Mouse (Mus musculus) T-helper 2 cell (primary cell): ENCODE data around the gene Lcp1.
"Not testable (repeated sequence)": the region's sequence is repeated elsewhere in the genome, so short reads cannot be mapped to it uniquely, and the experiment has no call there.

ENCODE experiments used
- in situ Hi-C: fragments of 300-600 bp; cut with MboI, MseI; formaldehyde crosslinking; loops from one replicate; pipeline ENCODE4 v1.15.1; 2025; ENCODE audit warnings: high pct_unique_total_duplicates

Gene Lcp1

DNA sequence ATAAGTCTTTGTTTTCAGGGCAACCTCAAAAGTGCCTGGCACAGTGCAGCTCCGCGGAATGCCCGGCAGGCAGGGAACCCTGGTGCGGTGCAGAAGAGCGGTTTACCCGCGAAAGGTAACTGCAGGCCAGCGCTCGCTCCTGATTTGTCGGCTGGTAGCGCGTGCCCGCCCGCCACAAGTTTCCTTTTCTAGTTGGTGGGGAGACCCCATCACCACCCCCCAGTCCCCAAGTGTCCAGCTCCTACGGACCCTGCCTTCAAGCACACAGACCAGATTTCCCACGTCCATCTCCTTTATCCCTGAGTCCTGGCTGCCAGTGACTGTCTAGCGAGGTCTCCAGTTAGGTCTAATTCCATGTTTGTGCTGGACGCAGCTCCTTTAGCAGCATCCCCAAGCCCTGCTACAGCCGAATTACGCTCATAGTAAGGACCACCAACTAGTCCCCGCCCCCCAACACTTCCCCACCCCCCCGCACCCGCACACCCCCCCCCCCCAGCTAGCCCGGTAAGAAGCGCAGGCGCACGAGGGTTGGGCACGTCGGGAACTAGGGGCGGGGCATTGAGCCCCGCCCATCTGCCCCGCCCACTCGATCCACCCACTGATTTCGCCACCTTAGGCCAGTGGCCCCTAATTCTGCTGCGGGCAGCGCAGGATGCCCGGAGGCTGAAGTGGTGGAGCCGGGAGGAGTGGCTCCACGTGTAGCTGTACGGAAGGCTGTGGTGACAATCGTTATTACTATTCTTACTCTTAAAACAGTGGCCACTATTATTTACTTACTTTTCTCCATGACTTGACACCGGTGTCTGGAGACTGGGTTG, at the start of gene Lcp1, which contains the start of gene Lrrc63:
Gene Lcp1, plus strand, starts transcription at position 601 of the 818 bp plus-strand sequence.
Gene Lrrc63, minus strand, starts transcription at position 381 of the 818 bp plus-strand sequence.
- in situ Hi-C loops, result loop anchor here (5.0 kb wide), 1 partner anchor 42 kb away; no protein-coding TSS in a partner anchor

DNA sequence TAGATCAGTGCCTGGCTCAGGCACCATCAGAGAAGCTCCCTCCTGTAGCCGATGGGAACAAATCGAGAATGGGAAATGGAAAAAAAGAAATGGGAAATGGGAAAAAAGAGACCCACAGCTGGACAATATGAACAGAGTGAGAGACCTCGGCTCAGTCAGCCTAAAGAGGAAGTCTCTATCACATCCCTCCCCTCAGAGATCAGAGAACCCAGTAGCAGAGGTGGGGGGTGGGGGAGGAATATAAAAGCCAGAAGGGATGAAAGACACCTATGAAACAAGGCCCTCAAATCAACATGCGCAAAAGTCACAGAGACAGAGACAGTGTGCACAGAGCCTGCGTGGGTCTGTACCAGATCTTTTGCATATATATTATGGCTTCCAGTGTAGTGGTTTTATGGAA, 27.9 kb upstream of the Lcp1 start:
- in situ Hi-C loops, result no loop called here

DNA sequence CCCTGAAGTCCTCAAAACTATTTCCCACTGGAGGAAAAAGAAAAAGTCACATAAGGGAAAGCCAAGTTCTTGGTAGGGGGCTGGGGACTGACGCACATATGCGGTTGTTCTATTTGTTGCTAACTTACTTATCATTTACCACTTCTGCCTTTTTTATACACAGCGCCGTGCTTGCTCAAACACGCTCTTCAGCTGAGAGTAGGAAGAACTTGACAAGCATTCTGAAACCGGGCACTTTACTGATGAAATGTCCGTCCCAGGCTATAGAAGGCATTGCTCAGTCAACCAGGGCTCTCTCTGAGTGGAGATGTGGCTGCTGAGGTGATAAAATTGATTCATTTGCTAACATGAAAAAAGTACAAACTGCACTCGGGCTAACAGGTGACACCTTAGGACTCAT, 9.2 kb upstream of the Lcp1 start:
- in situ Hi-C loops, result no loop called here

DNA sequence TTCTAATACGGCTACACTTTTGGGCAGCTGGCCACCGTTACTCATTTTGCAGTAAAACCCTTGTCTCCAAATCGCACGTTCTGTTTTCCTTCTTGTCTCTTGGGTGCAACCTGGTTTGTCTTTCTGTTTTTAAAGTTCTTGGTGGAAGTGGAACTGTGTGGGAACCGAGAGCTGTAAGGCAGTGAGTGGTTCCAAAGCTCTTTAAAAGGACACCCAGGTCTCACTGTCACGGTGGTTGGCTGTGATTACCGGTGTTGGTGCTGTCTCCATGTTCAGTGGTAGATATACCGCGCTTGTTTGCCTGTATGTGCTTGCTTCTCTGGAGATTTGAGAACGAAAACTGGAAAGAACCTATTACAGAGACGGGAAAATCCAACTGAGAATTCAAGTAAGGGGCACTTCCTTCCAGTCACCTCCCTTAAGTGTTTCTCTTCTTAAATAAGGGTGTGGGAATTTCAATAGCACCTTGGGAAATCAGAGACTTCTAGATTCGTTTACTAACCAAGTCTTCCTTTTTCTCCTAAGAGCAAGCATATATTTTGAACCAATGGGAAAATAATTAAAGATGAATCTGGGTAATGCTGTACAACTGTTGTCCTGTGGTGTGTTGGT, 529 bp downstream of the Lcp1 start:
- in situ Hi-C loops, result loop anchor here (5.0 kb wide), 1 partner anchor 41 kb away; no protein-coding TSS in a partner anchor

DNA sequence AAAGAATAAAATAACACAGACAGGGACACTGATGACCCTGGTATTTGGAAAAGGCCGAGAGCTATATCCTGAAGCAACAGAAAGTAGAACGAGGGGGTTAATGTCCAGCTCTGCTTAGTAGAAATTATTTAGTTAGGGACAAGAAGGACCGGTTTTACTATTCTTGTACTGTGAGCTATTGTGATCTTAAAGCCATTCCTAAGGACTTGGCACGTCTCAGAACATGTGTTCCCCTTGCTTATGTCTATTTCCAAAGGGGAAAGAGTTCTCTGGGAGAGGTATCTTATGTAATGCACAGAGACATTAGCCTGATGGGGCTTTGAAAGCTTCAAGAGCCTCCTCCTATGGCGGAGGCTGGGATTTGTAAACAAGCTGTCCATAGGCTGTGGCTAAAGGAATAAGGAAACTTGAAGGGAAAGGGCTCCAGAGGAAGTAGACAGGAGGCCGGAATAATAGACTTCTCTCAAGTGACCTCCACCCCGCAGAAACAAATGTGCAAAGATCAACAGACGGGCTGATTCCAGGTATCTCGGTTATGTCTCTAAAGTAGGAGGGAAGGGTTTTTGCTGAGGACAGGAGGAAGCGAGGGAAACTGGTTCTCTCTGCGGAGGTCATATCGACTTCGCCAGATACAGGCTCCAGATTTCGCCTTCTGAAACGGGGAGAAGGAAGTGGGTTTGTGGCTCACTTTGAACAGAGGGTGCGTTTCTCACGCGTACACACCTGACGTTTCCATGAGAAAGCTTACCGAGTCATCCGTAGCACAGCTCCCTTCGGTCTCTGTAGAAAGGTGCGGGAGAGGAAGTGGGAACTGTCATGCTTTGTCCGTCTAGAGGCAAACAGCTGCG, 5.4 kb downstream of the Lcp1 start:
- in situ Hi-C loops, result no loop called here

DNA sequence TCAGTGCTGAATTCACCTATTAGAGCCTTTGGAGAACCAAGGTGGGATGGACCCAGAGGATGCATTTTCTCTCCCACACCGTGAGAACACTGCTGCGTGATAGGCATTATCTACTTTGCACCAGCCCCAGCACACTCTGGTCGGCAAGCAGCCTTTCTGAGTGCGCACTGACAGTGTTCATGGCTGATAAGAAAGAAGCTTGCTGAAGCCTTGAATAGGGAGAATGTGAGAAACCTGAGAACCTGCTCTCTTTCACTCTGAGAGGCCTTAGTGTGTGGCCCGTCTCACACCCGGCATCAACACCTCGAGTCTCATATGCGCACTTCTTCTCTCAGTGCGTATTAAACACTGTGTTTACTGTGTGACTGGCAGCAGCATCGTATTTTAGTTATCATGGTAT, 7.6 kb downstream of the Lcp1 start:
- in situ Hi-C loops, result no loop called here

DNA sequence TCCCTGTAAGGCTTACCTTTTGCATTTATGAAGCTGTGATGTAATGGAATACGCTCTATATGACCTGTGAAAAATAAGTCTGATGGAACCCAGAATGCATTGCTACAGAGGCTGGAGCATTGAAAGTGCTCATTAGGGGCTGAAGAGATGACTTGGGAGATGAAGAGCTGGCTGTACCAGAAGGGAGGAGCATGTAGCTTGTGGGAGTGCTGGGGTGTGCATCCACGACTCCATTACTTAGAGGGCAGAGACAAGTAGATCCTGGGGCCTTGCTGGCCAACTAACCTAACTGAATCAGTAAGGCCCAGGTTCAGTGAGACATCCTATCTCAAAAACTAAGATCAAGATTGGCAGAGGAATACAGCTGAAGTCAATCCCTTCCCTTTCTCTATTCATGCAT, 8.3 kb downstream of the Lcp1 start:
- in situ Hi-C loops, result no loop called here

DNA sequence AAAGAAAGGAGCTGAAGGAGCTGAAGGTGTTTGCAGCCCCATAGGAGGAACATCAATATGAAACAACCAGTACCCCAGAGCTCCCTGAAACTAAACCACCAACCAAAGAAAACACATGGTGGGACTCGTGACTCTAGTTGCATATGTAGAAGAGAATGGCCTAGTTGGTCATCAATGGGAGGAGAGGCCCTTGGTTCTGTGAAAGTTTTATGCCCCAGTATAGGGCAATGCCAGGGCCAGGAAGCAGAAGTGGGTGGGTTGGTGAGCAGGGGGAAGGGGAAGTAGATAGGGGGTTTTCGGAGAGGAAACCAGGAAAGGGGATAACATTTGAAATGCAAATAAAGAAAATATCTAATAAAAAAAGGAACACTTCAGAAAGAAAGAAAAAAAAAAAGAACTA, 16.8 kb downstream of the Lcp1 start:
- in situ Hi-C loops, result not testable (repeated sequence)

DNA sequence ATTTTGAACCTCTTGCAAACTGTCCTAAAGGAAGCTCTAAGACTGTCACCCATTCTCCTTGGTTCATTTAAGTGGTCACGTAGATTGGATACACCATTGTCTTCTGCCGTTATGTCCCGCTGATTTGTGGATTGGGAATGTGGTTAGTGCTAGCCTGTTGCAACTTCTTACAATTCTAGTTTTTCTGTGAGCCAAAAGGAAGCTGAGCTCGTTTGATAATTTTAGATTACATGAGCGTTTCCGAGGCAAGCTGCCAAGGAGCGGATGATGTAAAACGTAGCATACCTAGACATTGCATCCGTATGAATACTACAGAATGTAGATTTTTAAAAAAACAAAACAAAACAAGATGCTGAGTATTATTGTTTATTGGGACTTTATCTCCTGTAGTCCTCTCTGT, 17.3 kb downstream of the Lcp1 start:
- in situ Hi-C loops, result no loop called here

DNA sequence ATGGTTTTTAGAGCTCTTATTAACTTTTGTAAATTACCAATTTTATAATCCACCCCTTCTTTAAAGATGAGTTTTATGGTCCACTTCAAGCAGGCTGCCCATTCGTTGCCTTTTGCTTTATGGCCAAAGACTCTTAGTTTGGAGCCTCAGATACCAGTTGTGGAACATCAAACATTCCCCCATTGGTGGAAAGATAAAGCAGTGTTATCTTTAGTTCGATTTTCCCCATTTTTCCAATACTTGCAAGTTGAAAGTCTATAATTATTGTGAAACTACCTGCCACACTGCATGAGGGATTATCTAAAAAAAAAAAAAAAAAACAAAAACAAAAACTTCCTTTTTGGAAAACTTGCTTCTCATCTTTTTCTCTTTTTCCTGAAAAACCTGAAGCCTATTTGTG, 19.8 kb downstream of the Lcp1 start:
- in situ Hi-C loops, result no loop called here

DNA sequence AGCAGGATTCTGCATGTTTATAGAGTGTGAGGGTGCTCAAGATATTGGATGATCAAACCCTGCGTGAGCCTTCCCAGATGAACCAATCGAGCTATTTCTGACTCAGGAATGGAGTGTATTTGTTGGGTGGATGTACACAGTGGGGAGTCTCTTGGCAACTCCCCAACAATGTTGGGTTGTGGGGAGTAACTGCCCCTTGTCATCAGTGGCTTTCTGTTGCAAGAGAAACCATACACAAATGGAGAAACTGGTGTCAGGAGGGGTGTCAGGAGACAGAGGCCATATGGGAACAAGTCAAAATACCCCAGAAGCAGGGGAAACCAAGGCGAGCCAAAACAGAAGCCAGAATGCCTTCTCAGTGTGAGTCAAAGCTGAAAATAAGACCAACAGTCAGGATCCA, 20.2 kb downstream of the Lcp1 start:
- in situ Hi-C loops, result no loop called here

DNA sequence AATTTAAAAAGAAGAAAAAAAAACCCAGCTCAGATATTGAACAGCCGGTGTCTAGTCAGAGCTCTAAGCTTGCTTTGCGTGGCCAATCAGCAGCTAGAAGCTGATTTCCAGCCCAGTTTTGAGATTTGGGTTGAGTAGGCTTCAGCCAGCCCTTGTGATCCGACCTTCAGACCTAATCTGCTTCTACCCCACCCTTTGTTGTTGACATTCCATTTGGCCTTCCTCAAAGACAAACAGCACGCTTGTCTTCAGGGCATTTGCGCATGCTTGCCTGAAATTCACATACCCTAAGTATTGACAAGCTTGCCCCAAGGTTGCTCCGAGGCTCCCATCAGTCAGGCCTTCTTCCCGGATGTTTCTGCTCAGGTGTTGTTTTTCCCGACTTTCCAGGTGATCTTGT, 23.6 kb downstream of the Lcp1 start:
- in situ Hi-C loops, result no loop called here

DNA sequence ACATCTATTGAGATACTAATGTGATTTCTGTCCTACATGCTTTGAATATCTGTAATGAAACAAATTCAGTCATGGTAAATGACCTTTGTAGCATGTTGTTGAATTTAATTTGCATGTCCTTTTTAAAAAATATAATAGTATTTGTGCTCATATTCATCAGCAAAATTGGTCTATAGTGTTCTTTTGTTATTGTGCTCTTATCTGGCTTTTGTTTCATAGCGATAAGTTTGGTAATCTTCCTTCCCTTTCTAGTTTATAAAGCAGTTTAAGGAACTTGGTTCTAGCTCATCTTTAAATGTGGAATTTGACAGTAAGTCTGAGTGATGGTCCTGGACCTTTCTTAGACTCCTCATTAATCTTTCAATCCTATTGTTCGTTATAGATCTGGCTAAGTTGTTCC, 28.5 kb downstream of the Lcp1 start:
- in situ Hi-C loops, result no loop called here

DNA sequence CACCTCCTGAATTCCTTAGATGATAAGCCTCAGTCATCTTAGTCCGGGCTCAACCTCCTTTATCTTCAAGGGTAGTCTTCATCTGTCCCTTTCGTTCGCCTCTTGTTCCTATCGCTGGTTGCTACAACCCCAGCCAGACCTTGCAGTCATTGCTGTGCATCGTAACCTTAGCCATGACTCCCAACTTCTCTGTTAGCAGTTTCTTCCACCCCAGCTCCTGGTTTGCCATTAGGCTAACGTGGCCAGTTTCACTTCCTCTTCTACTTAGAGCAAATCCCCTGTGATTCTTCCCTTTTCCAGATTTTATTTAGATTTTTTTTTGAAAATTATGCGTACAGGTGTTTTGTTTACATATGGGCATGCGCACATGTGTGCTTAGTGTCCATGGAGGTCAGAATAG, 33.0 kb downstream of the Lcp1 start:
- in situ Hi-C loops, result no loop called here

DNA sequence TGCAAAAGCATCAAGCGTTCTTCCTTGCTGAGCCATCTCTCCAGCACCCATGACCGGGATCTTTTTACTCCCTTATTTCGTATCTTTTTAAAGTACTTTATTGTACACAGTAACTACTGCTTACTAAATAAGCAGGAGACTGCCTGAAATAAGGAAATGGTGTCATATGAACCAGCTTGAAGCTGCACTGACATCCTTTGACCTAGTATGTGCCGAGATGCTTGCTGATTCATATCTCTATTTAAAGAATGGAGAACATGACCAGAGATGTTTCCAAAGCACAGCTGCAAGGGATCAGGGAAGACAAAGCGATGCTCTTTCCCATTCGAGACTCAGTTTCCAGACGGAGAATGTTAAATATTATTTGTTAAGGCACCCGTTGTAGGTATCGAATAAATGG, 33.4 kb downstream of the Lcp1 start:
- in situ Hi-C loops, result no loop called here

DNA sequence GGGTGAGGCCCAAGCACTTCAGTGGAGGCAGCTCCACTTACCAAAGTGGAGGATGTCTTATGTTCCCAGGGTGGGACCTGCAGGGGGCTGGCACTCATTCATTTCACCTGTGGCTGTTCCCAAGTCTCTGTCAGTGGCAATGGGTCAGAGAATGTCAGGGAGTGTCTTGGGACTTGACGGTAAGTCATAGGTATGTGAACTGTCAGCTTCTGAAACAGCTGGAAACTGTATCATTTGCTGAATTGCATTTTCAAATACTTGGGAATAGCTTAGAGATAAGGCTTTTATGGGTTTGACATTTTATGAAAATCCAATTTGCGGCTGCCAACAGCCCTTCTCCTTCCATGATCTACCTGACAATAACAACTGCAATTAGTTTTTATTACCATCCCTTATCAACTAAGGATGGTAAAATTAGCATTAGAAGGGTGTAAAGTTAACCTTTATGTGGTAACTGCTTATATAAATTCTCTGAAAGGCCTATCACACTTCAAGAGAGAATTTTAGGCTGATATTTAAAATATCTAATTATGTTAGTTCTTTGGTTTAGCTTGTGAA, 34.8 kb downstream of the Lcp1 start:
- in situ Hi-C loops, result no loop called here

DNA sequence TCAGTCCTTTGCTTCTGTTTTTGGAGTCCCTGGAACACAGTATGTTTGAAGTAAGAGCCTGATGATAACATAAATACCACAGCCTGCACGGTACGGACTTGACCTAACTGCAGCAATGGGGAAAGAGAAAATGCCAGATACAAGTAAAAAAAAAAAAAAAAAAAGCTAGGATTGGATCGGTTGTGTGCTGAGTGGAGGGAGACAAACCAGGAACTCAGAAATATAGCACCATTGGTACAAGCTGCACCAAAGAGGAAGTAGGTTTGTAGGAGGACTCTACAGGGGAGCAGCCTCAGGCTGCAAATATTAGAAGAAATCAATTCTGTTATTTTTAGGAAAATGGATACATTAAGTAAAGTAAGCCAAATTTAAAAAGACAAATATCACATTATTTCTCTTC, 37.6 kb downstream of the Lcp1 start:
- in situ Hi-C loops, result no loop called here

DNA sequence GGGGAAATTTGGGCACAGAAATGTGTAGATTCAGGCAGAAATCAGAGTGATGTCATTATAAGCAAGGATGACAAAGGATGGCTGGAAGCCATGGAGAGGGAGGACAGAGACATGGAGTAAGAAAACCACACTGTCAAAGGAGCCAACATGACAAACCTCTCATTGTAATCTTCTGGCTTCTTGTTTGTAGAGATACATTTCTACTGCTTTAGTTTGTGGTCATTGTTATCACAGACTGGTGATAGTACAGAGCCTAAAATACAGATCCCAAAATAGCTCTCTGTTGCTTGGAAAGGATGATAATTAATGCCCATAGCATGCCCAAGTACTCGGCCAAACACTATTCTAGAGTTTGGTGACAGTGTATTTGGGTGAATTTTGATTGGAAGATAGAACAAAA, 39.6 kb downstream of the Lcp1 start:
- in situ Hi-C loops, result loop anchor here (5.0 to 10.0 kb wide), 2 partner anchors 38 to 116 kb away; partner anchors contain the start of genes Lcp1 and Lrrc63

DNA sequence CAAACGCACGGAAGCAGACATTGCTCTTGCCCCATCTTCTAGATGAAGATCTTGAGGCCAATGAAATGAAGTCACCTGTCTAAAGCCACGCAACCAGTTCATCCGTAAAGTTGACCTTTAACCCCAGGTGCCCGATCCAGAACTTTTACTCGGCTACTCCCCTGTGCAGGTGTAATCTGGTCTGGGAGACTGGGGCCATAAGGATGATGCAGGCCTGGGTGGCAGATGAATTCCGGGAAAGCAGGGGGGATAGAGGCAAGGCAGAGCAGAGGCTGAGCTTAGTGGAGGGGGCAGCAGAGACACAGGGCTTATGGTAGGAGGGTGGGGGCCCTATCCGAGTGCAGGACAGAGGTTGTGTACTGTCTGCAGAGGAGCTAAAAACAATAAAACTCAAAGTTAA, 43.4 kb downstream of the Lcp1 start:
- in situ Hi-C loops, result loop anchor here (5.0 to 10.0 kb wide), 2 partner anchors 42 to 119 kb away; partner anchors contain the start of genes Lcp1 and Lrrc63

DNA sequence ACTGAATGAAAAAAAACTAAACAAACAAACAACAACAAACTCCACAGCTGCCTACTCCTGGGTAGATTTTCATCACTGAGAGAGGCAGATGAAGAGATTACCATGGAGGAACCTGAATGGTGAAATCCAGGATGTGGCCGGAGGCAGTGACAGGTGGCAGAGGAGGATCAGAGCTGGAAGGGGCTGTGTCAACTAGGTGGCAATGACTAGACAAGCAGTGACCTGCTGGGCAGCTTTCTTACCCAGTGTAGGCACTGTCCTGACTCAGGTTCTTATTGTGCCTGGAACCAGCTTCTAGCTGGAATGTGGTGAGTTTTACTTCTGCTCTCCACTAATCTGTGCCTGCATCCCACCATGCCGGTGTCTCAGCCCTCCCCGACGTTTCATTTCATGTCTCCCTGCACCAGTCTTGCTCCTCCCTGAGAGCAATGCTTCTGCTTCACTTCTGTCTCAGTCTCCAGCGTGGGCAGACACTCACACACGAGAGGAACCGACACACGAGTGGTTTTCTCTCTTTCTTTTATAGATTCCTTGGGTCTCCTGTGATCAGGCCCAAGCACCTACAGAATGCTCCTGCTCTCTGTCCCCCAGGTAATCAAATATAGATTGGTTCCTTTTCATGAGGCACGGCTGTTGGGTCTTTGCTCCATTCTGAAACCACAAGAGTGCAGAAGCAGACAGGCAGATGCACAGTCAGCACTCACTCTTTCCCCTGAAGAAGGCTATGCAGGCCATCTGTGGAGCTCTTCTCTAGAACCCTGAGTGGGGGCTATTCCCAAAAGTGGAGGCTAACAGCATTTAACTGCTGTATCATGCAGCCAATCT, 44.0 kb downstream of the Lcp1 start:
- in situ Hi-C loops, result loop anchor here (5.0 to 10.0 kb wide), 2 partner anchors 43 to 120 kb away; partner anchors contain the start of genes Lcp1 and Lrrc63

DNA sequence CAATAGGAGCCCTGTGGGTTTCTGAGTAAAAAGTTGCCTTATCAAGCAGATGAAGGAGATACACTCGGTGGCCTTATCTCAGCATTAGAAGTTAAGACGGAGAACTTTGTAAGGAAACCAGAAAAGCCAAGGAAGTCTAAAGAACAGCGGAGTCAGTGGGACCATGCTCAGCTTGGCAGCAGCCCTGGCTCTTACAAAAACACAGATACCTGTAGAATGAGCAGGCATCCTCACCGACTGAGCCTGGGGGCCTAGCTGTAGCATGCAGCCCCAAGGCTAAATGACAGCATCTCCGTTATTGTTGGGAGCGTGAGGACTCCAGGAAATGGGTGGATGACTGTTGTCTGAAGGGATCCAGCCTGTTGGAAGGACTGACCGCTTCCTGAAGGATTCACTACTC, 44.9 kb downstream of the Lcp1 start:
- in situ Hi-C loops, result loop anchor here (10.0 kb wide), 1 partner anchor 121 kb away; no protein-coding TSS in a partner anchor
